Mouse (Mus musculus) yolk sac, embryonic 10.5 days (tissue): ENCODE results near the gene Snapc4.

Experiments used
- DNase-seq: peaks from one replicate; pipeline ENCODE4 v3.0.0-alpha.2; 2017; ENCODE audit warnings: low spot score

The Snapc4 gene

DNA sequence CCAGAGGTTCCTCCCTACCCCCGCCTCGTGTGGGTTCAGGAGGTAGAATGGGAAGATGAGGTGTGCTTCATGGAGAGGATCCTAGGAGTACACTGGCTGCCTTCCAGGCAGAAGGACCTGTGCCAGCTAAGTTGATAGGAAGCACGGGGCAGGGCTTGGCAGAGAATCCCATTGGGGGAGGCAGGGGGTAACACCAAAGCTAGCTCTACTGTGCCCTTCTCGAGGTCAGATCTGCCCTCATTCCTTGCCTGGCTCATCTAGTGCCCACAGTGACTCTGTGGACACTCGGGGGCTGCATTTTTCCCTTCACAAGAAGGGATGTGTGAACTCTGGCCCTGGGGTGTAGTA, 41.3 kb downstream of the Snapc4 start:
- no peak for DNase-seq

DNA sequence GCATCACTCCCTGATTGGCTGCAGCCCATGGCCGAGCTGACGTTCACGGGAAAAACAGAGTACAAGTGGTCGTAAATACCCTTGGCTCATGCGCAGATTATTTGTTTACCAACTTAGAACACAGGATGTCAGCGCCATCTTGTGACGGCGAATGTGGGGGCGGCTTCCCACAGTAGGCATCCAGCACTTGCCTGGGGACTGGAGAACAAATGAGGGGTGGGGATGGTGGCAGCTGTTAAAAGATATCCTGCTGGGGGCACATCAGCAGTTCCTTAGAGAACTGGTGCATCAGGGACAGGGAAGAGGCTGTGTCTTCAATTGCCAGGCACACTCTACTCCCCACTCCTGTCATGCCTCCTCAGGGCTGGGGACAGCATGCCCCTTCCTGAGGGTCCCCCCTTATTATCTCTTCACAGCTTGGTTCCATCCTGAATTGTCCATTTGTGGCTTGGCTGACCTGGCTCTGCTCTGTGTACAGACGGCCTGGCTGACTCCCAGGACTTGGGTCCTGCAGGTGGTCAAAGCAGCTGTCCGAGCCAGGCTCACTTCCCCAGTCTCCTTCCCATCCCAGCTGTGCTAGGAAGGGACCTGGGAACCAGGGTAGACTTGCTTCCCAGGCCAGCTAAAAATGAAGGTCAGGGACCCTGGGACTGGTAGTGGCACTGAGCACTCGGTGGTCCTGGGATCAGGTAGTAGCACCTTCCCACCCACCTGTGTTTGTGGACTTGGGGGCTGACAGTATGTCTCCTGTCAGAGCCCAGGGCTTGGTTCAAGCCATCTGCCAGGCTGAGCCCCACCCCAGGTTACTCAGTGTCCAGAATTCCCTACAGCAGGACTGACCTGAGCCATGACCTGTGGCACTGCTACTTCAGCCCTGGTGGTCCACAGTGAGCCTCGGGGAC, 41.9 kb downstream of the Snapc4 start:
- DNase-seq = no peak

DNA sequence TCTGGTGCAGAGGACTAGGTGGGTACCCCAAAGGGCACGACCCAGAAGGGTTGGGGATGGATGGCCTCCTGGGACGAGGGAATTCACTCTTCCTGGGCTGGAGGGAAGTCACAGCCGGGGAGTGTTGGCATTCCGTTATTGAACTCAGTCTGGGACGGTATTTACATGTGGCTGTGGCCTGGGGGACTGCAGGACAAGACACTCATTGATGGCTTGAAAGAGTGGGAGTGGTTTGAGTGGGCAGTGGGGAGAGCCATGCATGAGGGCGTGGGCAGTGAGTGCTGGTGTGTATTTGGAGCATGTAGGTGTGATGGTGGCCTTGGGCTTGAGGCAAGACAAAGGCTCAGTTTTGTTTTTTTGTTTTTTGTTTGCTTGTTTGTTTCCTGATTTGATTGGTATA, 49.8 kb downstream of the Snapc4 start:
- no peak for DNase-seq

DNA sequence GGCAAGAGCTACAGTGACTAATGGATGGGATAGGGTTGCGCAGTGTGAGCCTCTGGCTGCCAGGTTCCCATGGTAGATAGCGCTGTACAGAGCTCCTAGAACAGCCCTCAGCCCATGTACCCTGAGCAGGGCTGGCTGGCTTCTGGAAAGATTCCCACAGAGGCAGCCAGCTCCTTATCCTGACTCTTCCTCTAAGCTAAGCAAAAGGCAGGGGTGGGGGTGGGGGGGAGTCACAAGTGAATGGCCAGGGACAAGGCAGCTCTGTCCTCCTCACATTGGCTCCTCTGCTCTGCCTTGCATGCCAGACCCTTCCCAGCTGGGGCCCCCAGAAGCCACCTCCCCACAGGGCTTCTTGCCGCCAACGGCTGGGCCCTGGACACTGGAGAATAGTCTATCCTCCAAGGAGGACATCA, 50.4 kb downstream of the Snapc4 start:
- no peak for DNase-seq

DNA sequence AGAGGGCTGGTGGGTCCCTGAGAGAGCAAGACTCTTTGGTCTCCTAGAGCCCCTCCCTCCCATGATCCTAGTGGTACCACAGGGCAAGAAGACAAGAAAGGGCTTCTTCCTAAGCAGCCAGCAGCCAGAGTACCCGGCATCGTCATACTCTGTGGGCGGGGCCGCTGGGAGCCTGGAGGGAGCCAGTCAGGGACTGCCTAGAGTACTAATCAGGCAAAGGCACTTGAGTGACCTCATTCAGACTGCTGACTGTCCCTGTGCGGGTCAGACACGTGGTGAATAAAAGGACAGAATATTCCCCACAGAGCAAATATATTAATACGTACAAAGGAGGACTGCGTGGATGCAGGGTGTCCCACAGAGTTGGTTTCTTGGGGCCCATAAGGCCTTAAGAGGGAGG, 51.1 kb downstream of the Snapc4 start:
- no peak for DNase-seq

DNA sequence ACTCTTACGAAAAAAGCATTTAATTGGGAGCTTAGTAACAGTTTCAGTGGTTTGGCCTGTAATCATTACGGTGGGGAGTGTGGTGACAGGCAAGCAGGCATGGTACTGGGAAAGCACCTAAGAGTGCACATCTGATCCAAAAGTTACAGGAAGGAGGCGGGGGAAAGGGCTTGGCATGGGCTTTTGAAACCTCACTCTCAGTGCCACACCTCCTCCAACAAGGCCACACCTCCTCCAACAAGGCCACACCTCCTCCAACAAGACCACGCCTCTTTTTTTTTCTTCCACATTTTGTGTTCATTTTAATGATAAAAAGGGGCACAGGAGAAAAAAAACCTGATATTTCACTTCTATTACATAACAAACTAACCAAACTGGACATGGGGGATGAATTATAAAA, 52.6 kb downstream of the Snapc4 start:
- no peak for DNase-seq

DNA sequence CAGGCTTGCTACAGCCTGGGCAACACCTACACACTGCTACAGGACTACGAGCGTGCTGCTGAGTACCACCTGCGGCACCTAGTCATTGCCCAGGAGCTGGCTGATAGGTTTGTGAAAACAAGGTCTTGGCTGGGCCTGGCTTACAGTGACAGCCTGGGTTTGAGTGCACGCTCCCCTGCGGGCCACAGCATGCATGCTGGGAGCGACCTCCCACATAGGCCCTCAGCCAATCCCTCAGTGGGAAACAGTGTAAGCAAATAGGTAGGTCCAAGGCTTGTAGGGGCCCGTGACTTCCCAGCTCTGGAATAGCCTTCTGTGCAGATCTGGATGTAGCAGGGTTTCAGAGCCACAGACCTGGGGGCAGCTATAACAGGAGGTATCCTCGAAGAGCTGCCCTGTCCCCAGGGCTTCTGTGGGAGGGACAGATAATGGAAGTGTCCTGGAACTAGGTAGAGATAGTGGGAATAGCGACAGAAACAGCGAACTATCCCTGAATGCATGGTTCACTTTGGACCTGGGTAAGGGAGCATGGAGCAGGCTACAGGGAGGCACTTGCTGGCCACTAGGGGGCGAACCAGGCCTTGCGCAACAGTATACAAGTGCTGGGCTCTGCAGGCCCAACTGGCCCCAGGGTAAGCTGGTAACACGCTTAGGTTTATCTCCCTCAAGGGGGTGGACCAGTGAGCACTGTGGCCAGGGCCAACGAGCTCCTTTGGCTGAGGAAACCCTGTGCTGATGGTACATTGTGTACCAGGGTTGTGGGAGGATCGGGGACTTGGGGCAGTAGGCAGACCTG, 54.9 kb downstream of the Snapc4 start:
- peak; percentile 54 for DNase-seq

DNA sequence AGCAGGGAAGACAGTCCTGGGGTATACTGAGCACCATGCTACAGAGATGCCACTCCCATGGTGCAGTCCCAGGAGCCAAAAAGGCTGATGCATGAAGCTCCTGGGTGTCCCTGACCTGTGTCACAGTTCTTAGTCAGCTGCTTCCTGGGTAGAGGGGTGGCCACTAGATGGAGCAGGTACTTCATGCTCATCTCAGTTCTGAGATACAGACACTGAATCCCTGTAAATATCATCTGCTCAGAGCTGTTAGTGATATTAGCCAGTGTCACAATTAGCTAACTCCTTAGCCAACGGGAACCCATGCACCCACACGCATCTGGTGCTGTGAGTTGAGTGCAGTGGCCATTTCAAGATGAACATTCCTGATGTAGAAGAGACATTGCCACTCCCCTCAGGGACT, 55.5 kb downstream of the Snapc4 start:
- no peak for DNase-seq

DNA sequence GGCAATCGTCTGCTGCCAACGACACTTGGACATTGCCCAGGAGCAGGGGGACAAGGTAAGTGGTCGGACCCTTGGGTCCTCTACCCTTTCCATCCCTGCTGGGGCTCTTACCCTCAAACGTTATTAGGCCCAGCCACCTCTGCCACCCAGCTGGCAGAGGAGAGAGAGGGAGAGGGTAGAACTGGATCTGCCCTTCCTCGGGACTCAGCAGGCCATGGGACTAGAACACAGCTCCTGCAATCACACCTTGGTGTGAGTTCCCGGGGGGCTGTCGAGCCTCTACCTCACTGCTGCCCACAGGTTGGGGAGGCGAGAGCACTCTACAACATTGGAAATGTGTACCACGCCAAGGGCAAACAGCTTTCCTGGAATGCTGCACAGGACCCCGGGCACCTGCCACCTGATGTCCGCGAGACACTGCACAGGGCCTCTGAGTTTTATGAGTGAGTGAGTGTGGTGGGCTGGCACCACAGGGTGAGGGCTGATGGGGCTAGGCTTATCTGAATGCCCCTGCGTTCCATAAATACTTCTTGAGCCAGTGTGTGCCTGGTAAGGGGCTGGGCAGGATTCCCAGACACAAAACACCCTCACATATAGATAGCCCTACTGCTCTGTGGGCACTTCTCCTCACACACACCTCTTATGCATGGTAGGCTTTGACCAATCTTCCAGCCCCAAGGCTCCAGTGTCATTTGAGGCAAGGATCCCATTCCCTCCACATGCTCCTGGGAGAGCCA, 56.7 kb downstream of the Snapc4 start:
- no peak for DNase-seq

DNA sequence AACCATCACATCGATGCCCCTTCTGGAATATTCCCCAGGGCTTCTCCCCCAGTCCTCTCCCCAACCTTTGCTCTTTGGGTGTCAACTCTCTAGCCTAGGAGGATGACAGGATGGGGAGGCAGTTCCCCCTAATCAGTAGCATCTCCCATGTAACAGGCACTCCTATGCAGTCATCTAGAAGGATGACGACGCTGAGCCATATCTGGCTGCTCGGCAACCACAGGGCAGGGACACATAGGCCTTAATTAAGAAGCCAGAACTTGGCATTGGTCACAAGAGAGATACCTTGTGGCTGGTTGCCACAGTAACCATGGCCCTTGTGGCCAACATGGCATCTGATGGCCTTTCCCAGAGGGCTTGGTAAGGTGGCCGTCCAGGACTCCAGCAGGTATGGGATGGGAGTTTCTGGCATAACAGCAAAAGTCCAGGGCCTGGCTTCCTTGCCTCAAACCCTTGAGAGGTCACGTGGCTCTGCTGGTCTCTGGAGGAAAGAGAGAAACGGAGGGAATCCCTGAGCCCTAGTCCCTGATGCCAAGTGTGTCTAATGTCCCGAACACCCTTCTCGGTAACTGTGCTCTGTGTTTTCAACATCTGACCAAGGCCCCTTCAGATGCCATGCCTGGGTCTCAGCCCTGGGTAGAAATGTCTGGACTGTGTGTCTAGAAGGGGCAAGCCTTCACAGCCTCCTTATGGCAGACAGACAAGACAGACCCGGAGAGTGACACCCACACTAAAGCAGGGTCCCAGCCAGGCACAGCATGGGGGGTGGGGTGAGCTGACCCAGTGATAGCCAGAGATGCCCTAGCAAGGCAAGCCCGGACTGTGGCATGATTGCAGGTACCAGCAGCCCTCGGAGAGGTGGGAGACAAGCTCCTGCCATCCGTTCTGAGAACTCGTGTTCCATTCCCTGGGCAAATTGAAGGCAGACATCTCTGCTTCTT, 59.9 kb downstream of the Snapc4 start:
- no peak for DNase-seq

DNA sequence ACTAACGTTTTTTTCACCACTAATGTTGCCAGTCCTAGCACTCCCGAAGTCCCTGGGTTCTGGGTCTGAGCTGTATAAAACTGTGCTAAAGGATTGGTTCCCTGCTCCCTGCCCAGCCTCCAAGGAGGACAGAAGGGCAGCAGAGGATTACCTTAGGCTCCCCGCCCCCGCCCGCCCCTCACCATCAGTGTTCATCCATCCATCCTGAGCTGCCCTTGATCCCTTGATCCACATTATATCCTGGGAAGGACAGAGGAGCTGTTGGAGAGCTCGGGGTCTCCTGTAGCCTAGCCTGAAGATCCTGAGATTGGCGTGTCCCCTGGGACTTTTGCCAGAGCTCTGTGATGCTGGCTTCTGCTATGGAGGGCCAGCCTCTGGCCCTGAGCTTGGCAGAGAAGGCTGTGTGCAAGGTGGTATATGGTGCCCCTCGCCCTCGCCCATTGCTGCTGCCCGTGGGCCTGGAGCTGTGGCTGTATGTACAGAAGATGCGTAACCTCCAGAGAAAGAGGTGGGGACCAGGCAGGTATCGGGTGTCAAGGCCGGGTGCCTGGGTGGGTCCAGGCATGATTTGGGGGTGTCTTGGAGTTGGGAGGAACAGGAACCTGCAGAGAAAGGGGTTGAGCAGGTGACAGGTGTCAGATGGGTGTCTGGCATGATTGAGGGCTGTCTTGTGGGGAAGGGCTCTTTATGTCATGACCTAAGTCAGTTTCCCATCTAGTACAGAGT, 60.8 kb downstream of the Snapc4 start:
- DNase-seq = no peak

DNA sequence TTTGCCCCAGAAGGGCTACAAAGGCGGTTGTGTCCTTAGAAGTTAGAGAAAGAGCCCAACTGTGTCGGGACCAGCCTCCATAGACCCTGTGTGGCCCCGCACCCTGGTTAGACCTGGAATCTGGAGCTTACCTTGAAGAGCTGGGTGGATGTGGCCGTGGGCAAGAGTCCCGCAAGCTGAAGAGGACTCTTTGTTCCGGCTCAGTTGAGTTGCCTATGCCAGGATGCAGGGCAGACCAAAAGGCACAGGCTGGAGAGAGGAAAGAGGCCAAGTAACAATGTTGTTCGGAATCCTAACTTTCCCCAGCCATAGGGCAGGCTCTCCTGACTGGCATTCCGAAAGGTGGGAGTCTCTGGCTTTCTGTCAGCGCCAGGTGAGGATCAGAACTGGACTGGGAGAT, 61.3 kb downstream of the Snapc4 start:
- no peak for DNase-seq

DNA sequence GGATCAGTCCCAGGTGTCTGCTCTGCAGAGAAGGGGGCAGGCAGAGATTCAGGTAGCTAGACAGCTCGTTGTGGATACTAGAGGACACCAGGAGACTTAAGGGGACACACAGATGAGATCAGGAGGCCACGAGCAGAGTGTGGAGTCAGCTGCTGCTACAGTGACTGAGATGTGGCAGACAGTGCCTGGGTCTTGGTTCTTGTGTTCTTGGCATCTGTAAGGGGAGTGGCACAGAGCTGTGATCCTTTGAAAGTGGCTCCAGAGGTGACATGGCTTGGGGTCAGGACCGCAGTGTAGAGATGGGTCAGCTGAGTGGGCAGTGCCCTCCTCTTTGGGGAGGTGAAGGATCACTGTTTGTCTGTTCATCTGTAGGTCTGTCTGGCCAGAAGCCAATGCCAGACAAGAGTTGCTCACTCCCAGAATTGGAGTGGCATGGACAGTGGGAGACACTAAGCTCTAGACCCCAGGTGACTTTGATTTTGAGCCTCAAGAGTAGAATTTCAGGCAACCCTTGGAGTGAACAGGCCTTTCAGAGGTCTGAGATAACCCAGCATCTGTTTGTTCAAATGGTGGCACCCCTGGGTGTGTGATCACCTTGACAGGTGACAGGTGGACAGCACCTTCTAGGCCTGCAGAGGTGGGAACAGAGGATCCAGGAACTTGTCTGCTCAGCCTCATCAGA, 62.3 kb downstream of the Snapc4 start:
- no peak for DNase-seq

DNA sequence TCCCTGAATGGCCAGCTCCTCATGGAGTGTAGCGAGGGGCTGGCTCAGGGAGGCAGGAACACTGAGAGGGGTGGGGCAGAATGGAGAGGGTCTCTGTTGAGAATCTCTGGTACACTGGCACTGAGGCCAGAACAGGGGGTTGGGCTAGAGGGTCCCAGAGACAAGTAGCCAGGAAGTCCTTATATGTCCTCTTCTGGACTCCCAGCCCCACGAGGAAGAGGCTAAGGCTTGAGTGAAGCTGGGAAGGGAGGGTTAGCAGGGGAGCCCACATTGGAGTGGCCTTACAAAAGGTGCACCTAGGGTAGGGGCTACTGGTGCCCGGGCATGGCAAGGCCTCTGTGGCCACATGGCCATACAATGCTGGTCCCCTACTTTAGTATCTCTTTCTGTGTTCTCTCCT, 63.1 kb downstream of the Snapc4 start:
- DNase-seq = no peak

DNA sequence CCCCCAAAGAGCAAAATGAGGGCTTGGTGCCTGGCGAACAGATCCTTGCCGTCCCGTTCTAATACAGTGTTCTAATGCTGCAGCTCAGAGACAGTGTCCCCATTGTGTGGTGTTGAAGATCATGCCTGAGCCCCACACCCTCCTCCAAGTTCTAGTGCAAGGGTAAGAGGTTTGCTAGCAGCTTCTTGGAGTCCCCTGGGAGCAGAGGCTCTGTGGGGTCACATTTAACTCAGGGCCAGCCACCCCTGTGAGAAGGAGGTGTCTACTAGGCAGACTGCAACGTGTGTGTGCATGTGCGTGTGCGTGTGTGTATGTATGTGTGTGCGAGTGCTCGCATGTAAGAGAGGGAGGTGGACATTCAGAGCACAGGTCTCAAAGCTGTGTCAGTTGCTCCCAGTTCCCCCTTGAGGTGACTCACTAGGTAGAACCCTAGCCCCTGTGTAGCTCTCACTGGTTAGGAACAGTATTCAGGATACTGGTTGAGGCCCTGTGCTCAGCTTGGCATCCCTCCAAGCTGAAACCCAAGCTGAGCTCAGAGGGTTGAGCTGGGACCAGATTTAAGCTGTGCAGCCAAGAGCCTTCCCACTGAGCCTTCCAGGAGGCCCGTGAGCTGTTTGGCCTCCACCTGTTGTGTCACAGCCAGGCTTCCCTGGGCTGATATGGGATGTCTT, 63.7 kb downstream of the Snapc4 start:
- DNase-seq = no peak

DNA sequence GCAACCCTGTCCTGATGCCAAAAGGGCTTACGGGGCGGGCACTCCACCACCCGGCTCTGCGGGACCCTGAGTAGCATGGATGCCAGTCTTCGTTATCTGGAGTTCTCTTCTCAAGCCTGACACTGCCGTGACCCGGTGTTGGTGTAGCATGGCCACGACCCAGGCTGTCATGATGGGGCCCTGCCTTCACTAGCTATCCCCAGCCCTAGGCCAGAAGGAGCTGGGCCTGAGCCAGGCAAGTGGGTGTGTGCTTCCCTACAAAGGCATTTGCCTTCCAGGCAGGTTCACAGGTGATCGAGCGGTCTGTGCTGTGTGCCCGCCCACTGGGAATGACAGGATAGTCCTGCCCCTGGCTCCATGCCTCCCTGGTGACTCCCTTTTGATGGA, 64.5 kb downstream of the Snapc4 start:
- no peak for DNase-seq

DNA sequence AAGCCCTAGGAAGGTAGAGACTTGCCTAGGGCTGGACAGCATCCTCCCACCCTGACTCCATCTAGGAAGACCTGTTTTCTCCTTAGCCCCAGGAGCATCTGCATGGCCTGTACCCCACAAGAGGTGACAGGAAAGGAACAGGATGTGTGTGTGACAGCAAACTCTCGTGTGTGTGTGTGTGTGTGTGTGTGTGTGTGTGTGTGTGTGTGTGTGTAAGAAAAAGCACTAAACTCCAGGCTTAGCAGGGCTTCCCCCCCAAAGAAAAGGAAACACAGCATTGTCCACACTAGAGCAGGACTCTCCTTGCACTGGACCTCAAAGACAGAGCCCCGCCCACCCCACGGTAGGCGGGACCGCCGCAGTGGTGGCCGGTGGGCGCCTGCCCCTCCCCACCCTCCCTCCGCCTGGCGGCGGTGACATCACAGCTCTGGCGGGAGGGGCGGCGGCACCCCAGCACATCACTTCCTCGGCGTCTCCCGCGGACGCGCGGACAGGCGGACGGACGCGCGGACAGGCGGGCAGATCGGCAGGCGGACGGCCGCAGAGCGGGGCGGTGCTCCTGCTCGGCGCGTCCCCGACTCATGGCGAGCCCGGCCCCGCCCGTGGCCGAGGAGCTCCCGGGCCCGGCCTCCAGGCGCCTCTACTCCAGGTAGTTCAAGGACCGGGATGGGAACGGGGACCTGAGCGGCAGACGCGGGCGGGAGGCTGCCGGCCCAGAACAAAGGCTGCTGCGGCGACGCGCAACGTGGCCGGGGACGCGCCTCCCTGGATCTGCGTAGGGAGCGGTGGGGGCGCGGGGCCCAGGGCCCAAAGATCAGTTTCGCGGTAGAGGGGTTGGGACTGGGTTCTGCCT, 65.2 kb downstream of the Snapc4 start, which contains the start of gene Gpsm1:
Gpsm1 (plus strand) TSS at position 444 of the 853 bp plus-strand sequence.
- peak; percentile 87 for DNase-seq

DNA sequence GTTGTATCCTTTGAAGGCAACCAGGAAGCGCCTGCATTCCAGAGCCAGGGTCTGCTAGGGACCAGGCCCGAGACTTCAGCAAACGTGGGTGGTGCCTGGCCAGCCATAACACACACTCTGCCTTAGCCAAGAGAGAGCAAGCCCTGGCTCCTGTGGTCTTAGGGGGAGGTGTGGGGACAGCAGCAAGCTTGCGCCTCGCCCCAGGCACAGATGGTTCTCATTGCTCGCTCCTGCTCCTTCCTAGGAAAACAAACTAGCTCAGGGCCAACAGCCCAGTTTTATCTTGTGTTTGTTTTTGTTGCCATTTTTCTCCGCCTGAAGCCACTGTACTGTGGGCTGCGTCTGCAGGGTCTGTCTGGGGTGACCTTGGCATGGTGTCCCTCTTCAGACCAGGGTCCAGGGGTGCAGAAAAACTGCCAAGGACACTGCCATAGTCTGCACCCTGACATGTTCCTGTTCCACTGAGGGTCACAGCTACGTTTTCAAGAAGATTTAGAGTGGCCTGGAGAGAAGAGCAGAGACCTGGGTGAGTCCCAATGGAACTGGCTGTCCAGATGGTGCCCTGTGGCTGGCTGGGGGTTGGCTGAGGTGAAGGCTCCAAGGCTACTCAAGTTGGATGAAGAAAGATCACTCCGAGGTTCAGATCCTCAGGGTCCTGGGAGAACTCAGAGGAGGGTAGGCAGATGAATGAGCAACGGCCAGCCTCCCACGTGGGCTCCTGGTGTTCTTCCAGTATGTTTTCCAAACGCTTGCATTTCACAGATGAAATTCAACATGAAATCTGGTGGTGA, 66.0 kb downstream of the Snapc4 start:
- peak; percentile 42 for DNase-seq
